Mouse (Mus musculus) heart, postnatal 0 days (tissue): ENCODE data around the gene Tpx2.

Source experiments
- CTCF ChIP-seq: IDR thresholded peaks from 2 replicates; pipeline ENCODE4 v1.5.1; 2016; ENCODE audit warnings: antibody characterized with exemption, control low read depth, low read depth
- EP300 ChIP-seq: IDR thresholded peaks from 2 replicates; pipeline ENCODE4 v1.6.1; 2016; ENCODE audit warnings: antibody characterized with exemption, low read depth

- TF ChIP-seq CTCF (no peak), EP300 (no peak)
These were observed 27.8 kb upstream of the Tpx2 start for GRCm38 (mm10) chr2:152819926-152820325.
